Mouse (Mus musculus): ENCODE data around the gene Tmbim6. TPM values are rescaled to one million over a fixed set of nuclear protein-coding genes. Genes with fewer than 3 reads are reported as not detected.

Tmbim6 gene
- total RNA-seq, 2 experiments from 2014 or later = 341 to 355 TPM

DNA sequence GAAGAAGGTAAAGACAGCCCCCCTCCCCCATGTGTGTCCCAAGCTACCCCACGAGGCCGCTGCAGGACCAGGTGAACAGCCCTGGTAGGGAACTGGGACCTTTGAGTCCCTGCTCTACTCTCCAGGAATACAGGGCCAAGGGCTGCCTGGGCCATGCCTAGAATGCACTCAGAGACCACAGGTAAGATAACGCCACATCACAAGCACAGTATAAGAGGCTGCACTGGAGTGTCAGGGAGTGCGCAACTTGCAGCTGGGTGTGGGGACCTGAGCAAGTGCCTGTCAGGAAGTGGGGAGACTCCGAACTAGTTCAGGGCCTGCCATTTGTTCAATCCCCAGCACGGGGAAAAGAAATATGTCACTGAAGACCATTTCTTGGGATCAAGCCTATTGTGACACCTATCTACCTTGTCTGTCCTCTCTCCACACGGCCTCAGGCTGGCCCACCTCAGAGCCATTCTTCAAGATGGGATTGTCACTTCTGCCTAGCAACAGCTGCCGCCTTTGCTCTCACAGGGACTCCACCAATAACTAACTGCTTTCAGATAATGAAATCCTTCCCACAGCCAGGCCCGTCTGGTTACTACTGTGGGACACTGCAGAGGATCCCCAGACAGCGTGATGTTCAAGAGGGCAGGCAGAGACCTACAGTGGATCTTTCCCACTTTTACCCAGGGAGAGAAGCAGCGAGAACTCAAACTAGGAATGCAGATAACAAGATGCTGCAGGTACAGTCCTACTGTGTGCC, 60.6 kb downstream of the Tmbim6 start:
- Histone ChIP-seq H3K27ac (no peak overlapping the region), H3K4me3 (no peak overlapping the region)
- no peak for DNase-seq (ENCODE audit: low spot score in 2 of 2)
- no peak for TF ChIP-seq CTCF (conservative IDR thresholded peaks at IDR 0.05)

DNA sequence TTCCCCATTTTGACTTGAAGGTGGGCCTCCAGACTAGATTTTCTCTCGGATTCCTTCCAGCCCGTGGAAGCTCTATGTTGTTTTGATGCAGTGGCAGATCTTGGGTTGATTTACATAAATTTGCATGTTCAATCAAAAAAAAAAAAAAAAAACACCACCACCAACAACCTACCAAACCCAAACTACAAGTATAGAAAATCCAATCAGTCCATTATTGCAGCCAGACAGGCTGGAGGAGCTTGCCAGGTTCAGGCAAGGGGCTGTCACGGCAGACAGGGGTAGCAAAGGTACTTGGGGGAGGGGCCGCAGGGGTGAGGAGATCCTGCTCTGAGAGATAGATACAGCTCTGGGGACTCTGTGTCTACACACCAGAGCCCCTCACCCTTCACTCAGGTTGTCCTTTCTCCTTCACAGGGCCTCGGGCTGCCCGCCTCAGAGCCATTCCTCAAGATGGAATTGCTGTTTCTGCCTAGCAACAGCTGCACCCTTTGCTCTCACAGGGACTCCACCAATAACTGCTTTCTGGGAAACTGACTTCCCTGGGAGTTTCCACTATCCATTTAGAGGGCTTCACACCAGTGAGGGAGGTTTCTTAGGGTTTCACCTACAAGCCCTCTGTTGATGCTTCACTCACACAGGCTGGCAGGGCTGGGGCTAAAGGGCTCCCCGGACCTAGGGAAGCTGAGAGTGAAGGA, 62.0 kb downstream of the Tmbim6 start:
- no peak overlapping the region for H3K4me3 ChIP-seq
- H3K27ac ChIP-seq = peak overlapping the region; percentile 43; the same call in 1 of the 2 replicates
- TF ChIP-seq CTCF (conservative IDR thresholded peaks at IDR 0.05) = no peak
- no peak for DNase-seq (ENCODE audit: low spot score in 2 of 2)

DNA sequence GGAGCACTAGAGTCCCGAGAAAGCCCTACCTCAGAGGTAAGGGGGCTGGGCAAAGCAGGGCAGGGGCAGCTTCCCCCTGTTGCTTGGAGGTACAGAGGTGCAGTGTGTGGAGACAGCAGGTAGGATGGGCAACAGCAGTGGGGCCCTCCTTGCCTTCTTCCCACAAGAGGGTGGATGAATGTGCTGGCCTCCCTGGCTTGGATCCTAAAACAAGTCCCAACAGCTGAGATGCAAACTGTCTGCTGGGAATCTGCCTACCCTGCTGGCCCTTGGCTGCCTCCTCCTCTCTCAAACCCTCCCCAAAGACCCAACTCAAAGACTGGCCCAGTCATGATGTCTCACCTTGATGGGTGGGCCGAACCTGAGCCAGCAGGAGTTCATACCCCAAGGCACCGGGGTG, 62.7 kb downstream of the Tmbim6 start:
- no peak for DNase-seq (ENCODE audit: low spot score in 2 of 2)

DNA sequence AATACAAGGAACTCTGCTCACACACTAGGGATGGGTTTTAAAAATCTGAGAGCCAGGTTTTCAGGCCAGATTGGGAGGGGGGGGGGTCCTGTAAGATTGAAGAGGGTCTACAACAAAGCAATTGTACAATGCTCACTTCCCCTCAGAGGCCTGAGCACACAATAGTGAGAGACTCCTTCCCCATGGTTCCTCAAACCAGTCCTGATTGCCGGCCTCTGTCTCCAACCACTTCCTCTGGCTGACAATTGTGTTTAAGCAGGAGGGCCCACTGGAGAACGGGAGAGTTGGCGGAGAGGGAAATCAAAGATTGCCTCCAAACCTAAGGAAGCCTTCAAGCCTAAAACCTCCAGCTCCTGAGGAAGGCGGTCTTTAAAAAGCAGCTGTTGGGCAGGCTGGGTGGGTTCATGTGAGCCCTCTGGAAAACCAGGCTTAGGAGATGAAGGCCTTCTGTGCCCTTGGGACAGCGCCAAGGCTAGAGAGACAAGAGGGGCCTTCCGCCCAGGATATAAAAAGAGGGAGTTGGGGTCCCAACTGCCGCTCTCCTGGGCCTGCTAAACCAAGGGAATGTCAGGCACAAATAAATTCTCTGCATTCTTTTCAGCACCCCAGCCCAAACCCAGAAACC, 63.8 kb downstream of the Tmbim6 start:
- DNase-seq (ENCODE audit: low spot score in 2 of 2) = no peak
- Histone ChIP-seq H3K27ac (peak overlapping the region; percentile 95), H3K4me3 (peak overlapping the region; percentile 96)
- no peak for TF ChIP-seq CTCF (conservative IDR thresholded peaks at IDR 0.05)

More for the DNA sequence above, 62.7 kb downstream of the Tmbim6 start:
- Histone ChIP-seq H3K4me3 (no peak overlapping the region), H3K27ac (peak overlapping the region; percentile 43; the same call in 1 of the 2 replicates)
- TF ChIP-seq CTCF (conservative IDR thresholded peaks at IDR 0.05) = no peak

DNA sequence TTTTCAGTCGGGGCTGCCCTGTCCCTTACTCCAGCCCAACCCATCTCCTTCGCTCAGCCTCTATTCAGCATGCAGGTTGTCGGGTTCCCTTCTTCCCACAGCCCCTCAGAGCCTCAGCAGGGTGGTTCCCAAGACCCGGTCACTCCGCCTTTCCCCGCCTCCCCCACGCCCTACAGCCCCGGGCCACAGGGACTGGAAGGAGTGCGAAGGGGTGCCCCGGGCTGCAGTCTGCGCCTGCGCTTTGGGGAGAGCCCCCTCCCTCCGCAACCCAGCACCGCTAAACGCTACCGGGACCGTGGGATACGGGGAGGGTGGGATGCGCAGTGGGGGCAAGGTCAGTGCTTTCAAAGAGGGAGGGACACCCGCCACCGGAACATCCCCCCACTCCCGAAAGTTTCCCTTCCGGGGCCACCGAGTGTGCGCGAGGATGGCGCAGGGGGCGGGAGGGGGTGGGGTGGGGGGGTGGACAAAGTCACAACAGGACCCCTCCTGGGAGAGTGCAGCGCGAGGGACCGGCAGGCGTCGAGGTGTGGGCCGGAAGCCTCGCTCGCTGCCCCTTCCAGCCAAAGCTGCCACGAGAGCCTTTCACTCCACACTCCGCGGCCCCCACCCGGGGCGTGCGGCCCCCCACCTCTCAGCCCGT, 64.4 kb downstream of the Tmbim6 start:
- peak; percentile 46 to 54 for DNase-seq (ENCODE audit: low spot score in 2 of 2)
- Histone ChIP-seq H3K4me3 (peak overlapping the region; percentile 96), H3K27ac (peak overlapping the region; percentile 95)
- TF ChIP-seq CTCF (conservative IDR thresholded peaks at IDR 0.05) = no peak

DNA sequence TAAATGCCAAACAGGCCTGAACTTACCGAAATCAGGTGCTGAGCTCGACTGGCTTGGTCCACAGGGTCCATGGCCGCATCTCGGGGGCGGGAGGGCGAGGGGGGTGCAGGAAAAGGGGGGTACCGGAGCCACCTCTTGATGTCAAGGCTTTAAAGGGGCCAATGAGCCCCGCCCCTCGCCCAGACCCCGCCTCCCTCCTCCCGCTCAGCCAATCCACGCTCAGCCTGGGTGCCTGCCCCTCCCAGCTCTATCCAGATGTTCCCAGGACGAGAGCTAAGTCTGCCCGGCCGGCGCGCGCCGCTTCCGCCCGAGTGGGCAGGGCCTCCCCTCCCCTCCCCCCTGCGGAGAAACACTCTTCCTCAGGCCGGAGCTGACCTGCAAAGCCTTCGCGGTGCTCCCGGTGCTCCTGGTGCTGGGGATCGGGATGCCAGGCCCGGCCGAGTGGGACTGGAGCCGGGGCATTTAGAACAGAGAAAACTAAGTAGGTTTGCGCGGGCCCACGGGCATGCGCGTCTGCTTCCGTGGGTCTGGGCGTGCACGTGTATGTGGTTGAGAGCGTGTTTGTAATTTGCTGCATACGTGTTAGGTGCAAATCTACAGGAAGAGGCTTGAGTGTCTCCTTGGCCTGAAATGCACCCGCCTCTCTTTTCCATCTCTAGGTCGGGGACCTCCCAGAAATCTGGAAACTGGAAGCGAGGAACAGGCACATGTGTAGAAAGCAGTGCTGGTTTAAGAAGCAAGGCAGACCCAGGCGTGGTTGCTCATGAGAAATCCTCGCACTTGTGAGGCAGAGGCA, 65.1 kb downstream of the Tmbim6 start, which contains the start of gene Nckap5l:
TSS of gene Nckap5l (minus strand) at position 143 of the 796 bp plus-strand sequence.
- peak; percentile 91 to 92 for DNase-seq (ENCODE audit: low spot score in 2 of 2)
- H3K27ac ChIP-seq = peak within 1 kb of the TSS; percentile 95
- TF ChIP-seq CTCF (conservative IDR thresholded peaks at IDR 0.05) = 0 out of 2 replicates have a peak, but pooled peaks have one; percentile 13
- peak within 1 kb of the TSS; percentile 96 for H3K4me3 ChIP-seq

Other genes with a start within 250 kb of the Tmbim6 start
- gene Kcnh3, start 168.0 kb upstream of the Tmbim6 start, total RNA-seq (2021) = 10 to 100 TPM; 83.5 to 90.4 TPM
- gene Mcrs1, start 140.9 kb upstream of the Tmbim6 start, total RNA-seq (2021) = 10 to 100 TPM; 73.7 to 77.4 TPM
- 100 to 1,000 TPM; 114 to 119 TPM for gene Prpf40b, start 97.8 kb upstream of the Tmbim6 start, total RNA-seq (2021)
- 1 to 10 TPM; 1.2 to 1.9 TPM for gene Fam186b, start 97.0 kb upstream of the Tmbim6 start, total RNA-seq (2021)
- 1 to 10 TPM; 9.0 to 9.7 TPM for gene Fmnl3, start 22.4 kb upstream of the Tmbim6 start, total RNA-seq (2021)
- gene Nckap5l, start 64.9 kb downstream of the Tmbim6 start, total RNA-seq (2021) = 10 to 100 TPM; 17.1 to 18.5 TPM
- 1 to 10 TPM; 4.0 to 5.5 TPM for gene Bcdin3d, start 81.8 kb downstream of the Tmbim6 start, total RNA-seq (2021)
- gene Faim2, start 135.3 kb downstream of the Tmbim6 start, total RNA-seq (2021) = 100 to 1,000 TPM; 394 to 431 TPM
- not detected for gene Aqp2, start 186.2 kb downstream of the Tmbim6 start, total RNA-seq (2021)
- not detected for gene Aqp5, start 197.9 kb downstream of the Tmbim6 start, total RNA-seq (2021)
- under 1 TPM in 1 of 2 experiments, not detected in 1; 0.26 TPM for gene Aqp6, start 208.5 kb downstream of the Tmbim6 start, total RNA-seq (2021)

Data from layer of hippocampus, adult 2 months (tissue).